Mouse (Mus musculus) layer of hippocampus, adult 9-10 months (tissue): ENCODE data around the gene Nfasc.

ENCODE experiments used
- DNase-seq: peaks from one replicate; pipeline ENCODE4 v3.0.0; 2022; ENCODE audit warnings: low spot score

Nfasc gene

GRCm38 (mm10) chr1:132732307-132732706 is 9.3 kb downstream of the Nfasc start:
- DNase-seq, result no peak

GRCm38 (mm10) chr1:132727548-132727947 is 14.0 kb downstream of the Nfasc start:
- no peak for DNase-seq

- no peak for DNase-seq
These were observed 19.2 kb downstream of the Nfasc start for GRCm38 (mm10) chr1:132722362-132722761.

GRCm38 (mm10) chr1:132721266-132721665 is 20.3 kb downstream of the Nfasc start:
- no peak for DNase-seq

DNA sequence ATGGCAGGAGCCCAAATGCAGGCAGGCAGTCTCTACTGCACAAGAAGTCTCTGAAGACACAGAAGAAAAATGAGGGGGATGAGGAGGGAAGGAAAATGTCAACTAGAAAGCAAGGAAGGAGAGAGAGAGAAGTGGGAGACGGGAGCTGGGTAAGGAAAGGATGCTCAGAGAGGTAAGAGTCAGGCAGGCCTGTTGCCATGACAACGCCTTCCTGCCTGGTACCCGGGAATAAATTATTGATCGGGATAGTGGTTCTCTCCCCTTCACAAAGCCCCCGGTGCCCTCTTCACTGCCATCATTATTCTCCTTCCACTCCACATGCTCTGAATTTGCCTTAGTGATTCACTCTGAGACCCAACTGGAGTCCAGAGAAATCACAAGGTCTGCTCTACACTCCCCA is 23.4 kb downstream of the Nfasc start:
- DNase-seq, result no peak

- no peak for DNase-seq
These were observed 26.6 kb downstream of the Nfasc start for GRCm38 (mm10) chr1:132715044-132715443.

GRCm38 (mm10) chr1:132709419-132709818 is 32.2 kb downstream of the Nfasc start:
- no peak for DNase-seq

GRCm38 (mm10) chr1:132707301-132707700 is 34.3 kb downstream of the Nfasc start:
- DNase-seq, result no peak

GRCm38 (mm10) chr1:132703467-132703866 is 38.1 kb downstream of the Nfasc start:
- no peak for DNase-seq

GRCm38 (mm10) chr1:132696926-132697325 is 44.7 kb downstream of the Nfasc start:
- no peak for DNase-seq

GRCm38 (mm10) chr1:132696232-132696631 is 45.4 kb downstream of the Nfasc start:
- DNase-seq, result no peak

DNA sequence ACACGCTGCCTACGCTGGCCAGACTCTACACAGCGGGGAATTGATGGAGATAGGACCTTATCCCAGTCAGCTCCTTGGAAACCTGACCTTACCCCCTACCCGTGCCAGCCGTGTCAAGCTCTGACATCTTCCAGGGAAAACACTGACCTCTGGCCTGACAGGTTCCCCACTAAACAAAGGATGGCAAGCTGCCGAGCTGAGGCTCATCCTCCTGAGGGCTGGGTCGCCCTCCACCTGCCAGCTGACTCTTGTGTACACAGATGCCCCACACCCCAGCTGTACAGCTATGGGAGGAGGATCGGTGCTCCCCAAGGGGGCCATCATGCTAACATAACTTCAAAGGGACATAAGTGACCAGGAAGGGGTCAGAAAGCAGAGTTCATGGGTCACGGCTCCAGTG is 47.6 kb downstream of the Nfasc start:
- DNase-seq, result no peak

DNA sequence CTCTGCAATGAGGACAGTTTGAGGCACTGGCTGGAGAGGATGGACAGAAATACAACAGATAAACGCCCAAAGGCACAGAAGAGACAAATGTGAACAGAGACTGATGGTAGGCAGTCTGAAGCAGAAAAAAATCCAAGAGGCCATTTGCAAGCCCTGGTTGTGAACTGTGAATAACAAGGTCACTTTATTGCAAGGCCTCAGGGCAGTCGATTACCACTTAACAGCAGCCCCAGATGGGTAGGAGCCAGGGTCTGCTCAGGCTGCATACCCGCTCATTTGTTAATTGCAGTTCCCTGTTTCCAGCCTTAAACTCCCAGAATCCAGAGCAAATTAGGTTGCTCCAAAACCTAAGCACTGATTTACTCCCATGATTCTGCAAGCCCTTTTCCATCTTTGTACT is 52.4 kb downstream of the Nfasc start:
- no peak for DNase-seq

DNA sequence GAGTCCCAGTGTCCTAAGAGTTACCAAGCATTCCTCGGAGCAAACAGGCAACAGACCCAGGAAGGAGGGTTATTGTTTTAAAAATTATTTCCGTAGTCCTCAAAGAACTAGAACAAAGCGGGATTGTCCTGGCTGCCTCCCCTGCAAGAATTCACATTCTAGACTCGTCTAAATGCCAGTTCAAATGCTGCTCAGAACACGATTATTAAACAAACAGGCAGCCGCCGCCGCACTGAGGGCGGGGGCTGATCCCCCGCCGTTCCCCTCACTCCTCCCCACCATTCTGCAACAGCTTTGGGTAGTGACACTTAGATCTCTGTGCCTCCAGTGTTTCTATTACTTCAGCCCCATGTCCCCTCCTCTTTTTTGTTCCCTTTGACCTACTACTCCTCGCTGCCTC is 62.7 kb downstream of the Nfasc start:
- DNase-seq, result no peak

GRCm38 (mm10) chr1:132678076-132678475 is 63.5 kb downstream of the Nfasc start:
- no peak for DNase-seq

GRCm38 (mm10) chr1:132672704-132673103 is 68.9 kb downstream of the Nfasc start:
- DNase-seq, result no peak

DNA sequence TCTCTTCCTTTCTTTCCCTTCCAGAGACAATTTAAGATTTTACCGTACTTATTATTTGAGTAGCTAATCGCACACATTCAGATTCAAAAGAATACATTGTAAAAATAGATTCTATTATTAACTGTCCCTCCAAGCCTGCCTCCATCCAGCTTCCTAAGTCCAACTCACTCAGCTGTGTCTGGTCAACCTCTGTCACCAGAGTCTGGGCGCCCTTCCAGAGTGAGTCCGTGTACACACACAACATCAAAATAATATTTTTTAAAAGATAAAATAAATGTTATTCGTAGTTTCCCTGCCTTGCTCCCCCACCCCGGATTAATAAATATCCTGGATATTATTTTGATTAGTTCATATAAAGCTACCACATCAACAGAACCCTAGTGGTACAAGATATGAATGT is 72.4 kb downstream of the Nfasc start:
- DNase-seq, result no peak

DNA sequence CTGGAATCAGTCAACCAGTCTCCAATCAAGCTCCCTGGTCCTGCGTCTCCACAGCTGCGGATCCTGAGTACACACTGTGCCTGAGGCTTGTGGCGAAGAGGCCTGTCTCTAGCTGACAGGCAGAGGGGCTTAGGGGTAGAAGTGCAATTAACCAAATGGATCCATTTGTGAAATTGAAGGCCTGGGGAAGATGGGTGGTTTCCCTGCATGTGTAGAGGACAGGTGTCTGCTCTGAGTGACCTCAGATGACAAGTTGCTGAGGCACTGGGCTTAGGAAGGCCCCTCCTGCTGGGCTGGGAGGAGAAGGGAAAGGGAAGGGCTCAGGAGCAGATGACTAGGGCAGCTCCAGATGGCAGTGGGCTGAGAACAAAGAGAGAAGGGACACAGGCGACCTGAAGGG is 81.2 kb downstream of the Nfasc start:
- DNase-seq, result no peak

- no peak for DNase-seq
These were observed 82.0 kb downstream of the Nfasc start for GRCm38 (mm10) chr1:132659604-132660003.

- no peak for DNase-seq
These were observed 86.0 kb downstream of the Nfasc start for GRCm38 (mm10) chr1:132655611-132656010.

DNA sequence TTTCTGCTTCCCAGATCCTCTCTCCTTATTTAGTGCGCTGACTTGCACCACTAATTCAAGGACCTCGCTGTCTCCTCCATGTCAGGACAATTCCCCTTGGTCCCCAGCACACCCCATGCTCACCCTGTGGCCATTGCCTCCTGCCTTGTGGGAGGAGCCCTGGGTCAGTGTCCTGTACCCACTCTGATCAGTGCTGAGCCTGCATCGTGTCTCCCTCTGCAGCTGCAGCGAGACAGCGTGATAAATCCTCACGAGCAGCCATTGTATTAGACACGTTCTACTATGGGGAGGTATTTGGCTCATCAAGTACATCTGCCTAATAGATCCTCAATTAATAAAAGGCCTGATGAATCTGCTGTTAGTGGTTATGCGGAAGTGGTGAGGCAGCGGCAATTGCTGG is 86.8 kb downstream of the Nfasc start:
- no peak for DNase-seq

DNA sequence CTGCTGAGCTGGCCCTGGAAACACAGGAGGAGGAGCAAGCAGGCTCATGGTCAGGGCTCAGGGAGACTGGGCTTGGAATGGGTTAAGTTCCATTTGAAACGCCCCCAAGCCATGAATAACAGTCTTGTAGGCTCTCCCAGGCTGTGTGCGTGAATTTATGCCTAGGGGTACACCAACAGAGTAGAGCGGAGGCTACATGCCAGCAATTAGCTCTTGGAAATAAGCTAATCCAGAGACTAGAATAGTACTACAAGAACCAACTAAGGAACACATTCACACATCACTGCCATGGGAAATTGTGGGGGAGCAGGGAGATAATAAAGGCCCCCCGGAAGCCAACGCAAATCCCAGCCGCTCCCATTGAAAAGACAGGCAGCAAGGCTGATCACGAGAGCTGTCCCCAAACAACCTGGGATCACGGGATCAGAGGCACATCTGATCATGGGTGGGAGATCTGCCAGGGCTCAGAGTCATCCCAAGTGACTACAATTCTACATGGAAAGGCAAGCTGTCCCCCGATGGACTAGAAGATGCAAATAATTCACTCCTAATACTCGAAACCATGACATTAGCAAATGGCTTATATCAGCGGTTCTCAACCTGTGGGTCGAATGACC is 87.6 kb downstream of the Nfasc start:
- no peak for DNase-seq

DNA sequence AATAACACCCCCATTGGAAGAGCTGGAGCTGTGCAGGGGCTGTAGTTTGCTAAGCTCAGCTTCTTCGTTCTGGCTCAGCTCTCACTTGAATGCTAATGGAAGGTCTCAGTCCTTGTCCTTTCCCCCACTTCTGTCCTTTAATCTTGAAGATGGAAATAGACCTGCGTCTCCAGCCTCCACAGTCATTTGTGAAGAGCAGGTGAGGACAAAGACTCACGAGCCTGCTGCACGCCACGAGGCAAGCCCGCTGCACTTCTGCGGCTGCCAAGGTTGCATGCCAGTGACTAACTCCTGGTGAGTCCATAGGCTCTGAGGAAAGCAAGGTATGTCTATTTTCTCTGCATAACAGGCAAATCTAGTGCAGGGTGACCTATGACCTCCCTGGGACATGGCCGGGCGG is 88.4 kb downstream of the Nfasc start:
- DNase-seq, result no peak

GRCm38 (mm10) chr1:132650680-132651079 is 90.9 kb downstream of the Nfasc start:
- no peak for DNase-seq

DNA sequence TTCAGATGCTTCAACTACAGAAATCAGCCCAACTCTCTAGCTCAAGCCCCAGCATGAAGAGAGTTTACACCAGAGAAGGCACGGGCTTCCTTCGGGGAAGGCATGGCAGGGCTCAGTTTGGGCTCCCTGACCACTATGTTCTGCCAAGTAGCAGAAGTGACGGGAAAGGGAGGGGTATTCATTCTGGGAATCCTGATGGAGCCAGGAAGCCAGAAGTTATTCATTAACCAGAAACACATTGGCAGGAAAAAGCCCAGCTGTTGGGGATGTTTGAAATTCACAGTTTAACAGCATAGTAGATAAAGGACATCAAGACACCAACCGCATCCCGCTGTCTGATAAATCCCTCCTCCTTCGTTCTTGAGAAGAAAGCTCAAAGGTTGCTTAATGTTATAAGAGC is 93.6 kb downstream of the Nfasc start:
- DNase-seq, result no peak
